Mouse (Mus musculus) ES-Bruce4 (cell line): ENCODE measurements around the gene Lnpep. TPM values are rescaled to one million over a fixed set of nuclear protein-coding genes. Genes with fewer than 3 reads are reported as not detected.
"Not testable (repeated sequence)": the region's sequence is repeated elsewhere in the genome, so short reads cannot be mapped to it uniquely, and the experiment has no call there.

Experiments
- H3K27ac ChIP-seq: 2 replicates; pipeline ENCODE4 v1.5.1; 2012; ENCODE audit warnings: low read length, inconsistent platforms; ENCODE audit not compliant: insufficient read depth
- H3K27me3 ChIP-seq: 2 replicates; pipeline ENCODE4 v1.6.1; 2012; ENCODE audit warnings: mild to moderate bottlenecking, low read length, inconsistent platforms; ENCODE audit not compliant: control insufficient read depth, poor library complexity, insufficient read depth, severe bottlenecking
- H3K36me3 ChIP-seq: 2 replicates; pipeline ENCODE4 v1.6.1; 2012; ENCODE audit warnings: inconsistent platforms, mild to moderate bottlenecking, low read length, moderate library complexity; ENCODE audit not compliant: control insufficient read depth, poor library complexity, insufficient read depth, severe bottlenecking
- H3K4me1 ChIP-seq: one replicate; pipeline ENCODE4 v1.8.1; 2011; ENCODE audit warnings: low read length; ENCODE audit not compliant: control insufficient read depth, insufficient read depth
- H3K4me3 ChIP-seq: 2 replicates; pipeline ENCODE4 v1.5.1; 2011; ENCODE audit warnings: low read depth, mild to moderate bottlenecking, low read length
- H3K9ac ChIP-seq: 2 replicates; pipeline ENCODE4 v1.6.1; 2012; ENCODE audit warnings: low read depth, mild to moderate bottlenecking, inconsistent platforms; ENCODE audit not compliant: poor library complexity, severe bottlenecking
- H3K9me3 ChIP-seq: replicated peaks from 2 replicates; pipeline ENCODE4 v1.6.1; 2012; ENCODE audit warnings: mild to moderate bottlenecking, low read length, inconsistent platforms; ENCODE audit not compliant: control insufficient read depth, poor library complexity, insufficient read depth, severe bottlenecking
- CTCF ChIP-seq: IDR thresholded peaks from one replicate; pipeline ENCODE4 v1.8.1; 2011; ENCODE audit warnings: low read depth, low read length
- EP300 ChIP-seq: IDR thresholded peaks from 2 replicates; pipeline ENCODE4 v1.6.1; 2011; ENCODE audit warnings: low read depth, low read length; ENCODE audit not compliant: insufficient read depth
- POLR2A ChIP-seq: IDR thresholded peaks from one replicate; pipeline ENCODE4 v1.8.1; 2011; ENCODE audit warnings: low read length; ENCODE audit not compliant: insufficient read depth
- polyA plus RNA-seq: library from polyadenylated mRNA; stranded (reverse); fragments of >200 nt; gene quantifications from 2 replicates; pipeline ENCODE4 v1.2.4, GENCODE M21; 2011; ENCODE audit warnings: low read depth; ENCODE audit not compliant: missing spikeins, insufficient read depth, insufficient read length

Lnpep gene
- polyA plus RNA-seq, 1 experiment: 60.5 TPM

DNA sequence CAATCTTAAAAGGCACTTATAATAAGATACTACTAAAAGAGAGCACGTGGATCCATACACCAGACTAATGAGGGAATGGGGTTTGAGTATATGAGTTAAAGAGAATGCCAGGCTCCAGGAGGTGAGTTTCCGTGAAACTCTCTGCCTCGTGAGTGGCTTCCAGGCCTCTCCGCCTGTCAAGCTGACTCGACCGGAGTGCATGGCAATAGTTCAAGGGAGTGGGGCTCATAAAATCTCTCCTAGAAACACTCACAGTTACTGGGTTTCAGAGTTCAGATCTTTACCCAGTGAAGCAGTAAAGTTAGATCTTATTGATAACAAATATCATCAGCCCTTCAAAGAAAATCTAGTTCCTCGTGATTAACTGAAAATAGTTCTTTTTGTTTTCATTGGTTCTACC, 128.1 kb downstream of the Lnpep start:
- H3K36me3 ChIP-seq: no peaks in the 10 kb centered on the region
- no peak overlapping the region for H3K9ac ChIP-seq
- H3K4me3 ChIP-seq: no peak overlapping the region
- peaks cover 9% of the 10 kb centered on the region for H3K9me3 ChIP-seq
- no peaks in the 10 kb centered on the region for H3K4me1 ChIP-seq
- H3K27ac ChIP-seq: no peak overlapping the region
- no peak for TF ChIP-seq CTCF
- no peak for TF ChIP-seq POLR2A
- no peak for TF ChIP-seq EP300
- no peaks in the 10 kb centered on the region for H3K27me3 ChIP-seq

DNA sequence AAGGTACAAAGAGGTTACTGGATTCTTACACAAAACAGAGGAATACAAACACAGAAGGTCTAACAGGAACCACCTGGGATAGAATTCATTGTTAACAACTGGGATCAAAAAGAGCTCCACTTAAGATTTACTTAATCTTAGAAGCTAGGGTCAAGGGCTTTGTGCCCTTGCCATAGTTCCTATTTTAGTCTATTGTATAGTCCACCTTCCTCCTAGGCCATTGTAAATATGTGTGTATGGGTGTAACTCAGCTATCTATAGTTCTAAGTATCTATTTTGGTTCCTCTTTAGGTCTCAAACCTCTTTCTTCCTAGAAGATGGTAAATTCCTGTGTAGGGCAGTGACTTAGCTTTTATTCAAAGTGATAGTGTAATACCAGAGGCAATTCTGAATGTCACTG, 128.6 kb downstream of the Lnpep start:
- not testable (repeated sequence) for H3K4me1 ChIP-seq, H3K9ac ChIP-seq, H3K36me3 ChIP-seq, H3K4me3 ChIP-seq, H3K27me3 ChIP-seq, H3K9me3 ChIP-seq, H3K27ac ChIP-seq

DNA sequence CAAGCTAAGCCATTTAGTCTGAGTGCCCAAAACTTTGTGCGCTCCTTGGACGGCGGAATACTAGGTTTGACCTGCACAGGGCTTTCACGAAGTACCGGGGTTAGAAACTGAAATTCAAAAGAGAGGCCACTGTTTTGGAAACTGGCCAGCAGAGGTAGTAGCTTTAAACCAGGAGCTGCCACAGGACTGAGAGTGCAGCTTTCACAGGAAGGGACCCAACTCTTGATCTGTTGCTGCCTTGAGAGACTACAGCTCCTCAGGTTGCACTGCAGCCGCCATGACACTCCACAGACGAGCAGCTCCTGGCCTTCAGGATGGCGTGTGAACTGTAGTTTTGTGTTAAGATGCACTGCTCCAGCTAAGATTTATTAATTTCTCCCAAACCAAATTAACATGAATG, 132.7 kb downstream of the Lnpep start:
- peaks cover 9% of the 10 kb centered on the region for H3K9me3 ChIP-seq
- H3K27ac ChIP-seq: no peak overlapping the region
- no peak for TF ChIP-seq EP300
- no peak for TF ChIP-seq CTCF
- TF ChIP-seq POLR2A: no peak
- no peaks in the 10 kb centered on the region for H3K36me3 ChIP-seq
- H3K4me3 ChIP-seq: no peak overlapping the region
- H3K9ac ChIP-seq: no peak overlapping the region
- no peaks in the 10 kb centered on the region for H3K27me3 ChIP-seq
- no peaks in the 10 kb centered on the region for H3K4me1 ChIP-seq

DNA sequence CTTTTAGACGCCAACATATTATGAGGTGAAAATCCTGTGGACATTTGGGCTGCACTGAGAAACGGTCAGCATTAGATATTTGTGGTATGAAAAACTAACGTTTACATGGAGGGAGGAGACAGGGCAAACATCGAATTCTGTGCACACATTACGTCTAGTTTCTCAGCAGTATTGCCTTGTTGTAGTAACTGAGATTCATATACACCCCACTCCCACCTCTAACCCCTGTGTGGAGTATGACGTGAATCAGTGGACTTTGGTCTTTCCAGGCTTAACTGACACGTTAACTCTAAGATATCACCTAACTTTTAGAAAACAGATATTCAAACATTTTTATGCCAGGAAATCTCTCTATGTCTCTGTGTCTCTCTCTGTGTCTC, 133.2 kb downstream of the Lnpep start:
- H3K4me1 ChIP-seq: peaks cover 1% of the 10 kb centered on the region
- H3K27me3 ChIP-seq: no peaks in the 10 kb centered on the region
- H3K9ac ChIP-seq: no peak overlapping the region
- H3K36me3 ChIP-seq: no peaks in the 10 kb centered on the region
- TF ChIP-seq CTCF: no peak
- H3K9me3 ChIP-seq: peaks cover 9% of the 10 kb centered on the region
- no peak overlapping the region for H3K27ac ChIP-seq
- H3K4me3 ChIP-seq: no peak overlapping the region

DNA sequence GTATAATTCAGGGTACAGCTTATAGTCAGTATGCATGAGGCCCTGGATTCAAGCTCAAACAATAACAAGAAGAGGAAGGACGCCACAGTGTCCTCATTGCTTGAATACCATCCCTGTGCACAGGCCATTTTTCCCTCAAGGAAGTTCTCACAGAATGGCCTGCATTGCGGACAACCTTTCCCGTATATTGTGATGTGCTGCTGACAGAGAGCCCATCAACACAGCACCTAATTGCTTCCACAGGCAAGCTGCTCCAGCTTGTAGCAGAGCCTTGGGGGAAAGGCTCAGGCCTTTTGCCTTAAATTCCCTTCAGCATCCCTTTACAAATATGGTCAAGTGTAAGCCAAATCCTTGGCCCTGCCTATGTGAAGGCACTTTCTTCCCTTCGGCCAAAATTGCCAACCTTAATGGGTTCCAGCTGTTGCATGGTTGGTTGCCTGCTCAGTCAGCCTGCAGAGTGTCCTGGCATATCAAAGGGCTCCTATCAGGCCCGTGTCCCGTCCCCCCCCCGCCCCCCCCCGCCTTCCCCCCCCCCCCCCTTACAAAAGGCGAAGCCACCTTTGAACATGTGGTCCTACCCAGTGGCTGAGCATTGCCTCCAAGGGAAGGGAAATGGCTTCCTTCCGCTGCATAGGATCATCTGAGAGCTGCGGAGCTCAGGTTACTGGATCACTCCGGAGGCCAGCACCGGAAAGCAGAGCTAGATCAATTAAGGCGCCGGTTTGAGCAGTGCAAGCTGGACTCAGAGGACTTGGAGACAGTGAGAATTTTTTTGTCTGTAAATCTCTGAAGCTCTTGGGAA, 133.8 kb downstream of the Lnpep start:
- H3K27ac ChIP-seq: no peak overlapping the region
- no peaks in the 10 kb centered on the region for H3K27me3 ChIP-seq
- H3K9ac ChIP-seq: no peak overlapping the region
- H3K4me3 ChIP-seq: no peak overlapping the region
- TF ChIP-seq POLR2A: no peak
- TF ChIP-seq EP300: no peak
- TF ChIP-seq CTCF: no peak
- H3K4me1 ChIP-seq: peaks cover 1% of the 10 kb centered on the region
- no peaks in the 10 kb centered on the region for H3K36me3 ChIP-seq
- H3K9me3 ChIP-seq: peaks cover 9% of the 10 kb centered on the region

DNA sequence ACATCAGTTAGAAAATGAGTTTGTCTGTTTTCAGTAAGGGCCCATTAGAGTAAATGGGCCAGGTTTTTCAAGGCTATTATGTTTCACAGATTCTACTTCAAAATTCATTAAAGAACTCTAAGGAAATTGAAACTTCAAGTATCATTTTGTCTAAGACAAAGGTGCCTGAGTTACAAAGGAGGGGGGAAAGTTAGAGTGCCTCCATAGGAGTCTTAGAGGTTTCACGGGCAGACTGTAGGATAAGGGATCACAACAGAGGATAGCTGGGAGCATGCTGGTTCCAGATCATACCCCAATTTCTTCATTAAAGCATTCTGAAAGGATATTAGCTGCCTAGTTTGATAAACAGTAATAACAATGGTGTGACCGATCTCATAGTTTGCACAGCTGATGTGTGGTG, 139.1 kb downstream of the Lnpep start:
- no peak overlapping the region for H3K27ac ChIP-seq
- no peaks in the 10 kb centered on the region for H3K27me3 ChIP-seq
- H3K9ac ChIP-seq: no peak overlapping the region
- no peaks in the 10 kb centered on the region for H3K36me3 ChIP-seq
- peaks cover 1% of the 10 kb centered on the region for H3K4me1 ChIP-seq
- TF ChIP-seq POLR2A (no peak), EP300 (no peak), CTCF (no peak)
- H3K9me3 ChIP-seq: no peaks in the 10 kb centered on the region
- no peak overlapping the region for H3K4me3 ChIP-seq

Other genes with a start within 250 kb of the Lnpep start
- gene Lix1, start 222.4 kb downstream of the Lnpep start, polyA plus RNA-seq: 0.78 and 0.81 TPM in 2 replicates
- not detected in 2 replicates for gene Vmn2r90, start 78.7 kb upstream of the Lnpep start, polyA plus RNA-seq
- gene Spaca6, start 202.1 kb upstream of the Lnpep start, polyA plus RNA-seq: 81.0 and 82.4 TPM in 2 replicates
- not detected in 2 replicates for gene Has1, start 230.2 kb upstream of the Lnpep start, polyA plus RNA-seq